Mouse (Mus musculus): ENCODE data around the gene Ppil6. TPM values are rescaled to one million over a fixed set of nuclear protein-coding genes. Genes with fewer than 3 reads are reported as not detected.

Gene Ppil6
- polyA plus RNA-seq, 1 experiment from 2014 or later, result 6.4 TPM

- in situ Hi-C loops (cut with MboI; ENCODE audit: low pct_unique_long_range_greater_than_20kb), result no loop called here
- POLR2A ChIA-PET, result interaction anchor here (1.5 kb wide), 1 partner anchor 14 kb away, joined by 4 read pairs; the partner anchor contains the start of genes Ppil6 and Smpd2
- H3K27me3 ChIP-seq, result no peaks in the 10 kb centered on the region
- CTCF ChIA-PET, result interaction anchor here (1.1 to 1.2 kb wide), 2 partner anchors 13 to 173 kb away, joined by 3 read pairs; partner anchors contain the start of genes Ak9, Ppil6 and Smpd2
- no peak for TF ChIP-seq CTCF (IDR thresholded peaks at IDR 0.05)
- DNase-seq (ENCODE audit: low read depth, low spot score), result no peak
- ATAC-seq, result no peak
Observed at GRCm38 (mm10) chr10:41477018-41477277, 13.3 kb upstream of the Ppil6 start.

DNA sequence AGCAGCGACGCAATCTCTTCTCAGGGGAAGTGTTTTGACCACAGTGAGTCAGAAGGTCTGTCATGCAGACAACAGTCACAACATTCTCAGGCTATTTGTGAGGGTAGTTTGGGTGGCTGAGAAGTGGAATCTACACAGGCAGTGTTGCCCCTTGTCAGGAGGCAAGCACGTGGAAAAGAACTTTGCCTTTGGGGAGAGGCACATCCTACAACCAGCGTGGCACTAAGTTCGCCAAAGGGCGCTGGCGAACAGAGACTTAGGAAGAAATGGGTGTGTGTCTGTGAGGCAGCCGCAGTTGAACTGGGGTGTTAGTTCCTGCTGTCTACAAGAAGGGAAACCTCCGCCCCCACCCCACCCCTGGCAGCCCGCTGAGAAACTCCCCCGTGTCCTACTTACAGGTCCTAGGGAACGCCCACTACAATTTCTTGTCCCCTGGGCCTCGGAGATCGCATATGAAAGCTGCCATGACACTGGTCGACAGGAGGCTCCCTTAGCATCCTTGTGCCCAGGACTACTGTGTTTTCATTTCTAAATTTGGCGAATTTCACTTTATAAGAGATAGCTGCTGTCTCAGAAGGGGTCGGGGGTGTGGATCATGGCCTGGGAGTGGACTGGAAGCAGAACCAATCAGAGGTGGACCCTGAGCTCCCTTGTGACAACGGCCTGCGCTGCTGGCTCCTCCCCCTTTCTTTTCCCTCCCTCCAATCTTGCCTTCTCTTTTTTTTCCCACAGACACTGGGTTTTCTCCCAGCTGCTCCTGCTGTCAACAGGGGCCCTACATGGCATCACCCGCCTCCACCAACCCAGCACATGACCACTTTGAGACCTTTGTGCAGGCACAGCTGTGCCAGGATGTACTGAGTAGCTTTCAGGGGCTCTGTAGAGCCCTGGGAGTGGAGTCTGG is 12.7 kb upstream of the Ppil6 start:
- in situ Hi-C loops (cut with MboI; ENCODE audit: low pct_unique_long_range_greater_than_20kb), result no loop called here
- ChIA-PET POLR2A (interaction anchor here (1.5 kb wide), 1 partner anchor 13 kb away, joined by 4 read pairs; the partner anchor contains the start of genes Ppil6 and Smpd2), CTCF (interaction anchor here (1.1 to 1.7 kb wide), 2 partner anchors 10 to 173 kb away, joined by 3 read pairs; partner anchors contain the start of gene Ak9)
- ATAC-seq, result peak; percentile 57
- H3K27me3 ChIP-seq, result no peaks in the 10 kb centered on the region
- DNase-seq (ENCODE audit: low read depth, low spot score), result no peak
- TF ChIP-seq CTCF (IDR thresholded peaks at IDR 0.05), result no peak

GRCm38 (mm10) chr10:41479961-41480360 is 10.3 kb upstream of the Ppil6 start:
- in situ Hi-C loops (cut with MboI; ENCODE audit: low pct_unique_long_range_greater_than_20kb), result no loop called here
- ChIA-PET POLR2A (no interaction called here), CTCF (interaction anchor here (1.4 kb wide), 1 partner anchor 27 kb away, joined by 3 read pairs; no protein-coding TSS in a partner anchor)
- H3K27me3 ChIP-seq, result no peaks in the 10 kb centered on the region
- no peak for ATAC-seq
- DNase-seq (ENCODE audit: low read depth, low spot score), result no peak
- no peak for TF ChIP-seq CTCF (IDR thresholded peaks at IDR 0.05)

DNA sequence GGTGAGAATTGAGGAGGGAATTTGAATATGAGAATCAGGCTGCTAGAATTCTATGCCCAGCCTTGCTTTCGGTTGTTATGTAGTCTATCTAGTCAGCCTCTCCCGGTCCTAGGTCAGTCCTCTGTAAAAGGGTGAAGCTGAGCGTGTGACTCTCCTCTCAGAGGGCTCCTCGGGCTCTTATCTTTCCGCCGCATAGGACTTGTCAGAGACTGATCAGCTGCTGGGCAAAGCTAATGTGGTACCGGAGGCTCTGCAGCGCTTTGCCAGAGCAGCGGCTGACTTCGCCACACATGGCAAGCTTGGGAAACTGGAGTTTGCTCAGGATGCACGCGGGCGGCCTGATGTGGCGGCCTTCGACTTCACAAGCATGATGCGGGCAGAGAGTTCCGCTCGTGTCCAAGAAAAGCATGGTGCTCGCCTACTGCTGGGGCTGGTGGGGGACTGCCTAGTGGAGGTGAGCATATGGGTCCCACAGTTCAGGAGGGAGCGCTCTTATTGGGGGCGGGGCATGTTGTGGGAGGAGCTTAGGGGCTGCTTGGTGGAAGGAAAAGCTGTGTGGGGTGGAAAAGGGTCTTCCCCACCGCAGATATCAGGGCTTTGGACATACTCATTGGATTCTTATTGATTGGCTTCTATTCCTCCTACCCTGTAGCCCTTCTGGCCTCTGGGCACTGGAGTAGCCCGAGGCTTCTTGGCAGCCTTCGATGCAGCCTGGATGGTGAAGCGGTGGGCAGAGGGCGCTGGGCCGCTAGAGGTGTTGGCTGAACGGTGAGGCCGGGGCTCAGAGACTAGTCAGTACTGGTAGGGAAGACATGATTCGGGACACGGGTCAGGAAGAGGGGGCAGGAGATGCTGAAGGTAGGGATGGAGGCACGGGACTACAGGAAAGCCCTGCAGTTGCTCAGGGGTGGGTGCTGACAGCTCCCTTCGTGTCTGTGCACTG is 9.0 kb upstream of the Ppil6 start:
- TF ChIP-seq CTCF (IDR thresholded peaks at IDR 0.05), result no peak
- in situ Hi-C loops (cut with MboI; ENCODE audit: low pct_unique_long_range_greater_than_20kb), result no loop called here
- ChIA-PET CTCF (interaction anchor here (1.2 kb wide), 1 partner anchor 20 kb away, joined by 3 read pairs; no protein-coding TSS in a partner anchor), POLR2A (no interaction called here)
- no peaks in the 10 kb centered on the region for H3K27me3 ChIP-seq
- ATAC-seq, result no peak
- no peak for DNase-seq (ENCODE audit: low read depth, low spot score)

DNA sequence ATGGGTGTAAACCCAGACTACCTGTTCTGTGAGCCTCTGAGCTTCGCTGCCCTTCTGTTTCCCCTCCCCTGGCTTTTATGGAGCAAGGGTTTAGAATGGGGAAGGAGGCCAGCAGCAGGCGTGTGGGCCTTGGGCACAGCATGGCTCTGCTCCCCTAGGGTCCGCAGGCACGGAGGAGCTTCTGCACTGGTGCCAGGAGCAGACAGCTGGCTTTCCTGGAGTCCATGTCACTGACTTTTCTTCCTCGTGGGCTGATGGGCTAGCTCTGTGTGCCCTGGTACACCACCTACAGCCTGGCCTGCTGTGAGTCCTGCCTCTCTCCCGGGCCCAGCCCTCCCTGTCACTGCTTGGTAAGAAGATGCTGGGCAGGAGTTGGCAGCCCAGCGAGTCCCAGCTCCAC is 7.8 kb upstream of the Ppil6 start:
- H3K27me3 ChIP-seq, result no peaks in the 10 kb centered on the region
- in situ Hi-C loops (cut with MboI; ENCODE audit: low pct_unique_long_range_greater_than_20kb), result no loop called here
- ATAC-seq (no peak), DNase-seq (ENCODE audit: low read depth, low spot score) (no peak)
- no peak for TF ChIP-seq CTCF (IDR thresholded peaks at IDR 0.05)
- ChIA-PET POLR2A (no interaction called here), CTCF (no interaction called here)

- DNase-seq (ENCODE audit: low read depth, low spot score) (no peak), ATAC-seq (no peak)
- in situ Hi-C loops (cut with MboI; ENCODE audit: low pct_unique_long_range_greater_than_20kb), result no loop called here
- ChIA-PET CTCF (no interaction called here), POLR2A (no interaction called here)
- no peak for TF ChIP-seq CTCF (IDR thresholded peaks at IDR 0.05)
- H3K27me3 ChIP-seq, result no peaks in the 10 kb centered on the region
Observed at GRCm38 (mm10) chr10:41485778-41486177, 4.5 kb upstream of the Ppil6 start.

DNA sequence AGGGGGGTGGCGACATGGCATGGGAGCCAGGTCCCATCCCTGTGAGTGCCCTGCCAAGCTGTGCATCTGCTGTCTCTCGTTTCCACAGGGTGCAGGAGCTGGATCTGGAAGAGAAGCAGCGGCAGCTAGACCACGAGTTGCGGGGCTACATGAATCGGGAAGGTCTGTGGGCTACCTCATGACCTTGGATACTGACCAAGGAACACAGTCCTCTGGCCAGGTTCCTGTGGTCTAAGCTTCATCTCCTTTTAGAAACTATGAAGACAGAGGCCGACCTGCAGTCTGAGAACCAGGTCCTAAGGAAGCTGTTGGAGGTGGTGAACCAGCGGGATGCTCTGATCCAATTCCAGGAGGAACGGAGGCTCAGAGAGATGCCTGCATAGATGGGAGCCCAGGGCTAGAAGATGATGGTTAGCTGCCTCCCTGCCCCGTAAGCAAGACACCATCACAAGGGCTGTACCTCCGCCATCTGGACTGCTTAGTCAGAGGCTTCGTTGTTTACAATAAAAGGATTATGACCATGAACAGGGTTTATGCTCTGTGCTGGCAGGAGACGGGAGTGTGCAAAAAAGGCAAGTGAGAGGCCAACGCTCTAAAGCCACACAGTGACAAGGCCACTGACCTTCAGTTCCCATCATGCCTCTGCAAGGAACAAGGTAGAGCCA is 3.6 kb upstream of the Ppil6 start:
- no peaks in the 10 kb centered on the region for H3K27me3 ChIP-seq
- in situ Hi-C loops (cut with MboI; ENCODE audit: low pct_unique_long_range_greater_than_20kb), result no loop called here
- TF ChIP-seq CTCF (IDR thresholded peaks at IDR 0.05), result no peak
- DNase-seq (ENCODE audit: low read depth, low spot score), result no peak
- ATAC-seq, result no peak
- CTCF ChIA-PET, result no interaction called here
- POLR2A ChIA-PET, result interaction anchor here (0.6 kb wide), 1 partner anchor 100 kb away, joined by 8 read pairs; no protein-coding TSS in a partner anchor

DNA sequence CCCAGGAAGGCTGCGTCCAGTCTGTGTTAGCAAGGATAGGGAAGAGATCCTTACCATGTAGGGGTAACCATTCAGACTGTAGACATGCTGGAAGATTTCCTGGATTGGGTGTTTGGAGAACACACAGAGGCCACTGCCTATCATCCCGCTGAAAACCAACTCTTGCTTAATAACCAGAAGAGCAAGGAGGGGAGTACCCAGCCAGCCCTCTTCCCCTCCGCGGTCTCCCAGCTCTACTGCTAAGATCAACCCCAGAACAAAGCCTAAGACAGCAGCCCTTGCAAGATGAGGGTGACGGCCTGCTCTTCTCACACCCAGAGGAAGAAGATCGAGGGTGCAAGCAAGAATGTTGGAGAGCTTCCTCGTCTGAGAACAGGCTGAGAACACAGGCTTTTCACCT is 1.4 kb upstream of the Ppil6 start:
- ATAC-seq (no peak), DNase-seq (ENCODE audit: low read depth, low spot score) (no peak)
- in situ Hi-C loops (cut with MboI; ENCODE audit: low pct_unique_long_range_greater_than_20kb), result no loop called here
- H3K27me3 ChIP-seq, result no peaks in the 10 kb centered on the region
- ChIA-PET CTCF (no interaction called here), POLR2A (interaction anchor here (1.1 kb wide), 1 partner anchor 36 kb away, joined by 3 read pairs; no protein-coding TSS in a partner anchor)
- TF ChIP-seq CTCF (IDR thresholded peaks at IDR 0.05), result no peak

GRCm38 (mm10) chr10:41489294-41489693 is 945 bp upstream of the Ppil6 start:
- DNase-seq (ENCODE audit: low read depth, low spot score) (no peak), ATAC-seq (no peak)
- ChIA-PET POLR2A (interaction anchor here (1.1 to 1.3 kb wide), 2 partner anchors 36 to 39 kb away, joined by 3 to 6 read pairs; partner anchors contain the start of gene Zbtb24), CTCF (interaction anchor here (1.0 kb wide), 3 partner anchors 13 to 186 kb away, joined by 3 read pairs; partner anchors contain the start of genes Ak9 and Mical1)
- in situ Hi-C loops (cut with MboI; ENCODE audit: low pct_unique_long_range_greater_than_20kb), result no loop called here
- no peak for TF ChIP-seq CTCF (IDR thresholded peaks at IDR 0.05)
- H3K27me3 ChIP-seq, result no peaks in the 10 kb centered on the region

DNA sequence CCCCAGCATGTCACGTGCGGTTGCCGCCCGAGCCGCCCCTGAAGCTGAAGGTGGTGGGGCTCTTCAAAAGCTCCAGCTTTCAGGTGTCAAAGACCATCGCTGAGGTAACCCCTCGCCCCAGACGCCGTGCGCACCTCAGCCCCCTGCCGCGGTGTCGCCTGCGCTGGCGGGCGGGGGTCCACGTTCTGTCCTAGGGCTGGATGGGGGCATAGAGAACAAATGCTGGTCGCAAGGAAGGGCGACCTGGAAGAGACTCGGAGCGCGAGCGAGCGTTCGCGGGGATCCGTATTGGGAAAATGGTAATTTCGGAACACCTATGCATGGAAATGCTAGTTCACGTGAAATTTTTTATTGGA is 257 bp downstream of the Ppil6 start:
- CTCF ChIA-PET, result interaction anchor here (1.0 kb wide), 1 partner anchor 14 kb away, joined by 3 read pairs; the partner anchor contains the start of gene Mical1
- H3K27me3 ChIP-seq, result no peaks in the 10 kb centered on the region
- in situ Hi-C loops (cut with MboI; ENCODE audit: low pct_unique_long_range_greater_than_20kb), result no loop called here
- DNase-seq (ENCODE audit: low read depth, low spot score) (no peak), ATAC-seq (peak; percentile 3)
- POLR2A ChIA-PET, result interaction anchor here (0.6 to 1.3 kb wide), 4 partner anchors 13 to 1644 kb away, joined by 3 to 6 read pairs (median 4); partner anchors contain the start of gene Zbtb24
- no peak for TF ChIP-seq CTCF (IDR thresholded peaks at IDR 0.05)
